Mouse (Mus musculus): ENCODE data around the gene Filip1.
"Not testable (repeated sequence)": the region's sequence is repeated elsewhere in the genome, so short reads cannot be mapped to it uniquely, and the experiment has no call there.

Gene Filip1

GRCm38 (mm10) chr9:80012751-80013150 is at the start of gene Filip1:
Gene Filip1, minus strand, starts transcription at chr9:80012851.
- DNase-seq (ENCODE audit: low spot score), result no peak

- no peak for DNase-seq (ENCODE audit: low spot score)
Observed at GRCm38 (mm10) chr9:80057690-80058089, 45.0 kb upstream of the Filip1 start.

GRCm38 (mm10) chr9:80052951-80053350 is 40.3 kb upstream of the Filip1 start:
- DNase-seq (ENCODE audit: low spot score), result no peak

- not testable (repeated sequence) for DNase-seq (ENCODE audit: low spot score)
Observed at GRCm38 (mm10) chr9:80049271-80049670, 36.6 kb upstream of the Filip1 start.

- DNase-seq (ENCODE audit: low spot score), result not testable (repeated sequence)
Observed at GRCm38 (mm10) chr9:80044301-80044700, 31.6 kb upstream of the Filip1 start.

- DNase-seq (ENCODE audit: low spot score), result no peak
Observed at GRCm38 (mm10) chr9:80039296-80039815, 26.7 kb upstream of the Filip1 start.

GRCm38 (mm10) chr9:80037997-80038383 is 25.3 kb upstream of the Filip1 start:
- no peak for DNase-seq (ENCODE audit: low spot score)

- no peak for DNase-seq (ENCODE audit: low spot score)
Observed at GRCm38 (mm10) chr9:80037262-80037996, 24.8 kb upstream of the Filip1 start.

GRCm38 (mm10) chr9:80026581-80027021 is 13.9 kb upstream of the Filip1 start:
- DNase-seq (ENCODE audit: low spot score), result no peak

GRCm38 (mm10) chr9:80026017-80026416 is 13.4 kb upstream of the Filip1 start:
- DNase-seq (ENCODE audit: low spot score), result peak; percentile 66

- not testable (repeated sequence) for DNase-seq (ENCODE audit: low spot score)
Observed at GRCm38 (mm10) chr9:80025347-80025746, 12.7 kb upstream of the Filip1 start.

- DNase-seq (ENCODE audit: low spot score), result peak; percentile 46
Observed at GRCm38 (mm10) chr9:80022821-80023220, 10.2 kb upstream of the Filip1 start.

- DNase-seq (ENCODE audit: low spot score), result no peak
Observed at GRCm38 (mm10) chr9:80021648-80022047, 9.0 kb upstream of the Filip1 start.

- no peak for DNase-seq (ENCODE audit: low spot score)
Observed at GRCm38 (mm10) chr9:80020429-80020828, 7.8 kb upstream of the Filip1 start.

GRCm38 (mm10) chr9:80012016-80012415 is 635 bp downstream of the Filip1 start:
- DNase-seq (ENCODE audit: low spot score), result no peak

GRCm38 (mm10) chr9:80002394-80003188 is 10.1 kb downstream of the Filip1 start:
- peak; percentile 89 for DNase-seq (ENCODE audit: low spot score)

- no peak for DNase-seq (ENCODE audit: low spot score)
Observed at GRCm38 (mm10) chr9:79997282-79997681, 15.4 kb downstream of the Filip1 start.

GRCm38 (mm10) chr9:79994296-79994695 is 18.4 kb downstream of the Filip1 start:
- DNase-seq (ENCODE audit: low spot score), result no peak

- DNase-seq (ENCODE audit: low spot score), result no peak
Observed at GRCm38 (mm10) chr9:79993066-79993465, 19.6 kb downstream of the Filip1 start.

GRCm38 (mm10) chr9:79990456-79991017 is 22.1 kb downstream of the Filip1 start:
- no peak for DNase-seq (ENCODE audit: low spot score)

- no peak for DNase-seq (ENCODE audit: low spot score)
Observed at GRCm38 (mm10) chr9:79989703-79990102, 22.9 kb downstream of the Filip1 start.

GRCm38 (mm10) chr9:79989061-79989460 is 23.6 kb downstream of the Filip1 start:
- no peak for DNase-seq (ENCODE audit: low spot score)

GRCm38 (mm10) chr9:79983244-79983643 is 29.4 kb downstream of the Filip1 start:
- no peak for DNase-seq (ENCODE audit: low spot score)
